ENCODE assay signal across 10 mouse cellular contexts in genomic region chr11:88421057-88421578, GRCm38 (mm10).
DNase-seq lines count a peak whose midpoint lies in the region; ATAC-seq and TF ChIP-seq lines count a peak whose summit lies in the region.
"Had no signal": no experiment of that assay in that cellular context is flagged by ENCODE, and none has a peak within 500 bp of the region (broad histone marks: within the 10 kb centered on the region; RNA-seq: fewer than 3 reads in every experiment).

No protein-coding gene starts in this region.

- H3K27ac ChIP-seq in lung, postnatal 0 days (ENCODE audit: low read length) = no peak overlapping the region
- peak overlapping the region; percentile 69 for H3K27ac ChIP-seq in forebrain, embryonic 13.5 days
- H3K27ac ChIP-seq in limb, embryonic 10.5 days = peak overlapping the region; percentile 32
- peak overlapping the region; percentile 12; the same call in 1 of the 2 replicates for H3K27ac ChIP-seq in stomach, embryonic 16.5 days (ENCODE audit: low read length)
- H3K27ac ChIP-seq: limb, embryonic 12.5 days; macrophage had no signal

- peak; percentile 13; the same call in 1 of the 2 replicates for ATAC-seq in lung, postnatal 0 days
- no peak for ATAC-seq in forebrain, embryonic 13.5 days
- 0 out of 2 replicates have a peak, but pooled peaks have one; percentile 42 for ATAC-seq in stomach, embryonic 16.5 days (ENCODE audit: insufficient read depth, low FRiP score)

- 54% methylated on average over 9 of the region's 9 CpGs for WGBS in lung, postnatal 0 days
- WGBS in forebrain, embryonic 13.5 days = 66% methylated on average over 9 of the region's 9 CpGs
- 79% methylated on average over 9 of the region's 9 CpGs for WGBS in limb, embryonic 10.5 days
- 49% methylated on average over 9 of the region's 9 CpGs for WGBS in stomach, embryonic 16.5 days

- H3K4me1 ChIP-seq in lung, postnatal 0 days (ENCODE audit: insufficient read depth, low read depth, low read length) = no peaks in the 10 kb centered on the region; the same call in 1 of the 2 replicates
- H3K4me1 ChIP-seq in forebrain, embryonic 13.5 days = peaks cover 75% of the 10 kb centered on the region
- peaks cover 85% of the 10 kb centered on the region for H3K4me1 ChIP-seq in limb, embryonic 10.5 days
- peaks cover 50% of the 10 kb centered on the region for H3K4me1 ChIP-seq in stomach, embryonic 16.5 days (ENCODE audit: control insufficient read depth, insufficient read depth, low read length)

- no peak for TF ChIP-seq EP300 in lung, postnatal 0 days (IDR thresholded peaks at IDR 0.05)

- H3K9me3 ChIP-seq in lung, postnatal 0 days (ENCODE audit: low read length) = no peaks in the 10 kb centered on the region
- H3K9me3 ChIP-seq in forebrain, embryonic 13.5 days (replicated peaks) = no peaks in the 10 kb centered on the region
- H3K9me3 ChIP-seq in limb, embryonic 10.5 days (replicated peaks) = no peaks in the 10 kb centered on the region
- no peaks in the 10 kb centered on the region for H3K9me3 ChIP-seq in stomach, embryonic 16.5 days (replicated peaks; ENCODE audit: control insufficient read depth, low read length)
- H3K9me3 ChIP-seq: limb, embryonic 12.5 days had no signal

- no peak overlapping the region for H3K9ac ChIP-seq in lung, postnatal 0 days (replicated peaks; ENCODE audit: low read depth)
- H3K9ac ChIP-seq in forebrain, embryonic 13.5 days = peak overlapping the region; percentile 43
- H3K9ac ChIP-seq in stomach, embryonic 16.5 days (ENCODE audit: low read length) = no peak overlapping the region; the same call in 1 of the 2 replicates
- H3K9ac ChIP-seq: limb, embryonic 12.5 days had no signal

- no peaks in the 10 kb centered on the region for H3K36me3 ChIP-seq in lung, postnatal 0 days (ENCODE audit: insufficient read depth, low read length)
- H3K36me3 ChIP-seq in forebrain, embryonic 13.5 days (ENCODE audit: poor library complexity, severe bottlenecking) = peaks cover 4% of the 10 kb centered on the region; the same call in 1 of the 2 replicates
- peaks cover 24% of the 10 kb centered on the region for H3K36me3 ChIP-seq in limb, embryonic 10.5 days
- no peaks in the 10 kb centered on the region for H3K36me3 ChIP-seq in stomach, embryonic 16.5 days (ENCODE audit: control insufficient read depth, insufficient read depth, low read length)
- H3K36me3 ChIP-seq: limb, embryonic 12.5 days had no signal

- no peak for DNase-seq in lung, postnatal 0 days (ENCODE audit: low spot score)
- DNase-seq in lung, adult 18-20 months = no peak
- DNase-seq in limb, embryonic 10.5 days (ENCODE audit: low spot score) = no peak
- no peak for DNase-seq in adrenal gland, postnatal 14 days
- DNase-seq in layer of hippocampus, adult 9-10 months (ENCODE audit: low spot score) = no peak
- DNase-seq: kidney, adult 9 months had no signal

- H3K4me2 ChIP-seq in lung, postnatal 0 days (replicated peaks; ENCODE audit: low read depth, low read length) = no peak overlapping the region
- no peak overlapping the region for H3K4me2 ChIP-seq in forebrain, embryonic 13.5 days
- H3K4me2 ChIP-seq in stomach, embryonic 16.5 days (ENCODE audit: low read depth, low read length) = no peak overlapping the region
- H3K4me2 ChIP-seq: limb, embryonic 12.5 days had no signal

- H3K4me3 ChIP-seq in lung, postnatal 0 days (ENCODE audit: low read depth, low read length) = no peak overlapping the region
- no peak overlapping the region for H3K4me3 ChIP-seq in forebrain, embryonic 13.5 days
- no peak overlapping the region for H3K4me3 ChIP-seq in limb, embryonic 10.5 days
- no peak overlapping the region for H3K4me3 ChIP-seq in stomach, embryonic 16.5 days (replicated peaks; ENCODE audit: low read length)
- H3K4me3 ChIP-seq: limb, embryonic 12.5 days had no signal

- no peaks in the 10 kb centered on the region for H3K27me3 ChIP-seq in lung, postnatal 0 days (replicated peaks; ENCODE audit: insufficient read depth, low read length)
- no peaks in the 10 kb centered on the region for H3K27me3 ChIP-seq in forebrain, embryonic 13.5 days
- H3K27me3 ChIP-seq in limb, embryonic 10.5 days (ENCODE audit: low read depth, poor library complexity, severe bottlenecking) = no peaks in the 10 kb centered on the region
- no peaks in the 10 kb centered on the region for H3K27me3 ChIP-seq in stomach, embryonic 16.5 days (ENCODE audit: control insufficient read depth, insufficient read depth, low read length)

- TF ChIP-seq CTCF in lung, postnatal 0 days (IDR thresholded peaks at IDR 0.05) = no peak
